Mouse (Mus musculus) CD4-positive naive resting alpha-beta T cell, adult 57 days (primary cell): Measurements from ENCODE around the gene Vmn1r176. TPM values are rescaled to one million over a fixed set of nuclear protein-coding genes. Genes with fewer than 3 reads are reported as not detected.

Source experiments
- total RNA-seq: library from RNA; stranded (reverse); gene quantifications from one replicate; pipeline ENCODE4 v1.2.4, GENCODE M21; 2023

The Vmn1r176 gene
- not detected for total RNA-seq

GRCm38 (mm10) chr7:23837272-23837671 lies at the start of gene Vmn1r176:
Gene Vmn1r176, minus strand, starts transcription at chr7:23837372.

GRCm38 (mm10) chr7:23866349-23866748 lies 29.2 kb upstream of the Vmn1r176 start, which contains the start of gene Vmn1r177:
Gene Vmn1r177, minus strand, starts transcription at chr7:23866449.

GRCm38 (mm10) chr7:23810543-23810942 lies 26.6 kb downstream of the Vmn1r176 start, which contains the start of gene Vmn1r175:
Gene Vmn1r175, minus strand, starts transcription at chr7:23810643.

Other genes starting within 250 kb of the Vmn1r176 start
- not detected for gene Vmn1r170, start 231.2 kb downstream of the Vmn1r176 start, total RNA-seq
- not detected for gene Vmn1r171, start 206.7 kb downstream of the Vmn1r176 start, total RNA-seq
- not detected for gene Vmn1r172, start 179.1 kb downstream of the Vmn1r176 start, total RNA-seq
- gene Vmn1r173, start 136.7 kb downstream of the Vmn1r176 start, total RNA-seq: not detected
- not detected for gene Vmn1r174, start 85.1 kb downstream of the Vmn1r176 start, total RNA-seq
- not detected for gene Vmn1r175, start 26.7 kb downstream of the Vmn1r176 start, total RNA-seq
- not detected for gene Vmn1r177, start 29.1 kb upstream of the Vmn1r176 start, total RNA-seq
- not detected for gene Vmn1r178, start 54.6 kb upstream of the Vmn1r176 start, total RNA-seq
- not detected for gene Vmn1r179, start 89.6 kb upstream of the Vmn1r176 start, total RNA-seq
- not detected for gene Vmn1r180, start 113.3 kb upstream of the Vmn1r176 start, total RNA-seq
- not detected for gene Vmn1r181, start 137.2 kb upstream of the Vmn1r176 start, total RNA-seq
- gene V1rd19, start 164.3 kb upstream of the Vmn1r176 start, total RNA-seq: not detected
- not detected for gene Vmn1r183, start 215.9 kb upstream of the Vmn1r176 start, total RNA-seq
- gene Zfp180, start 244.6 kb upstream of the Vmn1r176 start, total RNA-seq: 32.1 TPM